Mouse (Mus musculus) stomach, adult 2 months (tissue): Measurements from ENCODE around the gene Cyp4f16. TPM values are rescaled to one million over a fixed set of nuclear protein-coding genes. Genes with fewer than 3 reads are reported as not detected.

ENCODE experiments used
- polyA plus RNA-seq: library from polyadenylated mRNA; depleted of rRNA; stranded (reverse); fragments of >200 nt; gene quantifications from 2 replicates; pipeline ENCODE4 v1.2.3, GENCODE M21; 2012; rRNA removed

Gene Cyp4f16
- 11.7 and 12.5 TPM in 2 replicates for polyA plus RNA-seq

DNA sequence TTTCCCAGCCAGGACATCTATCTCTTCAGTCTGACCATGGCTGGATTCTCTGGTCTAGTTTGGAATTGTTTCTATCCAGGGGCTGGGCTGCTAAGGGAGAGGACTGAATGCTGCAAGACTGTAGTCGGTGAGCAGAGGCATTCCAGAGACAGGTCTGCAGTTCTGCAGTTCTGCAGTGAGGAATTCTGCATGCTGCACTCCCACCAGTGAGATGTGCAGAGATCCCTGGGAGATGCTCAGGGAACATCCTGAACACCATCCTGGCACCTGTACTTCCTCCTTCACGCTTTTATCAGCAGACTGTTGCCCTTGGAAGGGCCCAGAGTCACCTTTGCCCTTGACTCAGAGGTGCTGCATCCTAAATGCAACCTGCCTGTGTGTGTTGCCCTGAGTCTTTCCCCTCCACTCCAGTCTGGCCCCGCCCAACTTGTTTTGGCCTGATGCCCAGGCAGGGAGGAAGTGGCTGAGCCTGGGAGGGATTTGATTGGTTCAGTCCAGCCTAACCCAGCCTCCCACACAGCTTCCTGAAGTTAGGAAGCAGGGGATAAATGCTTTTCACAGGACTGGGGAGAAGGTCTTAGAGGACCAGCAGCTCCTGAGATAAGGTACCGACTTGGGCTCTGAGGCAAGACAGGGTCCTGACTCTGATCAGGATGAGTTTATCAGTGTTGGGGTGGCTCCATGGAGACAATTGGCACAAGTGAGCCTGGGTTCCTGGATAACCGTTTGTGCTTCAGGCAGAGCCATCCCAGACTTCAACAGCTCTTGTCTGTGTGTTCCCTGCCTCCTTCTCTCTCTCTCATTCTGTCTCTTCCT is at the start of gene Cyp4f16:
Gene Cyp4f16 (plus strand): TSS at position 508 of the 816 bp plus-strand sequence.

GRCm38 (mm10) chr17:32505851-32506728 is 30.3 kb upstream of the Cyp4f16 start, which contains the start of gene Cyp4f17:
Cyp4f17 (plus strand) TSS chr17:32506050.

Other genes starting within 250 kb of the Cyp4f16 start
- gene Akap8, start 215.3 kb upstream of the Cyp4f16 start, polyA plus RNA-seq = 15.0 and 21.7 TPM in 2 replicates
- gene Akap8l, start 186.0 kb upstream of the Cyp4f16 start, polyA plus RNA-seq = 60.1 and 67.0 TPM in 2 replicates
- gene Wiz, start 147.1 kb upstream of the Cyp4f16 start, polyA plus RNA-seq = 18.0 and 18.1 TPM in 2 replicates
- gene Rasal3, start 133.0 kb upstream of the Cyp4f16 start, polyA plus RNA-seq = 1.2 and 2.6 TPM in 2 replicates
- 0.73 and 0.87 TPM in 2 replicates for gene Pglyrp2, start 112.4 kb upstream of the Cyp4f16 start, polyA plus RNA-seq
- gene Cyp4f39, start 83.8 kb upstream of the Cyp4f16 start, polyA plus RNA-seq = 21.2 and 27.1 TPM in 2 replicates
- gene Cyp4f17, start 30.5 kb upstream of the Cyp4f16 start, polyA plus RNA-seq = 3.7 and 5.2 TPM in 2 replicates
- gene Cyp4f37, start 84.8 kb downstream of the Cyp4f16 start, polyA plus RNA-seq = 0.03 TPM in 1 of 2 replicates, not detected in the other
- gene Cyp4f40, start 122.3 kb downstream of the Cyp4f16 start, polyA plus RNA-seq = 0.08 and 0.14 TPM in 2 replicates
- gene Cyp4f15, start 149.1 kb downstream of the Cyp4f16 start, polyA plus RNA-seq = 0.17 and 0.59 TPM in 2 replicates